Mouse (Mus musculus) erythroblast, embryonic 14.5 days (primary cell): ENCODE measurements around the gene Fam43b. TPM values are rescaled to one million over a fixed set of nuclear protein-coding genes. Genes with fewer than 3 reads are reported as not detected.

Experiments
- H3K27me3 ChIP-seq: 2 replicates; pipeline ENCODE4 v1.6.1; 2012; ENCODE audit warnings: inconsistent platforms; ENCODE audit not compliant: control insufficient read depth
- H3K36me3 ChIP-seq: 2 replicates; pipeline ENCODE4 v1.6.1; 2012; ENCODE audit warnings: mild to moderate bottlenecking, inconsistent platforms; ENCODE audit not compliant: control insufficient read depth
- H3K4me1 ChIP-seq: 2 replicates; pipeline ENCODE4 v1.6.1; 2012; ENCODE audit warnings: inconsistent platforms; ENCODE audit not compliant: control insufficient read depth
- H3K4me3 ChIP-seq: replicated peaks from 2 replicates; pipeline ENCODE3; 2012; ENCODE audit warnings: moderate library complexity, mild to moderate bottlenecking, inconsistent platforms
- H3K9me3 ChIP-seq: 2 replicates; pipeline ENCODE4 v1.6.1; 2012; ENCODE audit warnings: low read length, inconsistent platforms, mixed read lengths; ENCODE audit not compliant: control insufficient read depth
- GATA1 ChIP-seq: IDR thresholded peaks from 2 replicates; pipeline ENCODE4 v1.6.1; 2012; ENCODE audit warnings: low read length, inconsistent platforms, mixed read lengths
- TAL1 ChIP-seq: IDR thresholded peaks from 3 replicates; pipeline ENCODE4 v1.6.1; 2012; ENCODE audit warnings: low read length, inconsistent platforms, mixed read lengths
- polyA plus RNA-seq: library from polyadenylated mRNA; stranded (reverse); fragments of >175 nt; gene quantifications from 2 replicates; pipeline ENCODE4 v1.2.3, GENCODE M21; 2012

Gene Fam43b
- polyA plus RNA-seq, 1 experiment: not detected

DNA sequence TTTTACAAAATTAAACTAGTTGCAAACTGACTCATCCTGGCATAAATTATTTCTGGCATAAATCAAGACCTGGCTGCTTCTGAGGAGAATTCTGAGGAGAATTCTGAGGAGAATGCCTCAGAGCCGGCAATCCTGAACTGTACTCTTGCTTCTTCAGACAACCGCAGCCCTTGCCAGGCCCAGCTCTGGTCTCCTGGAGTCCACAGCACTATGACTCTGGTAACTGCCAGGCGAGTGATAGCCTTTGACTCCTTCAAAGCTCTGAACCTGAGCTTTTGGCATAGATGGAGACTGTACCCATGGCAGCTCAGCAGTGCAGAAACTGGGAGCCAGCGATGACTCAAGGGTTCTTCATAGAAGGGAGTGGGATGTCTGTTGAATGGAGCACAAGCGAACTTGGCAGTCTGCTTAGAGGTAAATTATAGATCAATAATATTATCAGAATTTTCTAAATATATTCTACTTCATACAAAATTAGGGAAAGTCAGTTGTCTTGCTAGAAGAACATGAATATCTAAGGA, 25.3 kb downstream of the Fam43b start:
- Histone ChIP-seq H3K4me1 (peaks cover 11% of the 10 kb centered on the region), H3K4me3 (no peak overlapping the region), H3K9me3 (no peaks in the 10 kb centered on the region), H3K27me3 (peaks cover 17% of the 10 kb centered on the region), H3K36me3 (no peaks in the 10 kb centered on the region)
- TF ChIP-seq GATA1: no peak
- no peak for TF ChIP-seq TAL1

DNA sequence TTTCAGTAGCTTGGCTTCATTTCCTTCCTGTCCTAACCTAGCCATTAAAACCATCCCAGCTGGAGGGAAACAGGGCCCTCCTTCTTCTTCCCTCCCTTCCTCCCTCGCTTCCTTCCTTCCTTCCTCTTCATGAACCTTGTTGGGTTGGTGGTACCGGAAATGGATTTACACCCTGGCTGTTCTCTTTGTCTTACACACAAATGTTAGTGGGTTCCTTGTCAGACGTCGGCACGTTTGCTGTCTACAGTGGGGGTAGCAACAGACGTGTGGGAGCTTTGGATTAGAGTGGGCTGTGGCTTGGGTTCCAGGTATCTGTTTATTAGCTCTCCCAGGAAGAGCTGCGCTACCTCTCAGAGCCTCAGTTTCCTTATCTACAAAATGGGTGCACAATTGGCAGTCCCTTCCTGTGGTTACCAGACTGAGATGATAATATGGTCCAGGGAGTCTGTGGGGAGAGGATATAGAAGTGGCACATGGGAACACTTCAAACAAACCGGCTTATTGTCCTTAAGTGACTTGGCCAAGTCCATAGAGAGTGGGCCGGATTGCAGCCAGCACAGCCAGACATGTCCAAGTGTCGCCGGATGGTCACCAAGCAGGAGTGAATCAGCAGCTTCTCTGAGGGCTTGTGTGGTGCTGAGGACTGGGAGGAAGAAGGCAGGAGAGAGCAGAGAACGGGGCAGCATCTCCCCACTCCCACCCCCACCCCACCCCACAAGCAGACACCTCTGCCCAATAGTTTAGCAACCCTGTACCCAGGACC, 27.6 kb downstream of the Fam43b start:
- Histone ChIP-seq H3K27me3 (peaks cover 20% of the 10 kb centered on the region), H3K36me3 (no peaks in the 10 kb centered on the region), H3K9me3 (no peaks in the 10 kb centered on the region), H3K4me3 (no peak overlapping the region), H3K4me1 (peaks cover 11% of the 10 kb centered on the region)
- no peak for TF ChIP-seq TAL1
- TF ChIP-seq GATA1: no peak

DNA sequence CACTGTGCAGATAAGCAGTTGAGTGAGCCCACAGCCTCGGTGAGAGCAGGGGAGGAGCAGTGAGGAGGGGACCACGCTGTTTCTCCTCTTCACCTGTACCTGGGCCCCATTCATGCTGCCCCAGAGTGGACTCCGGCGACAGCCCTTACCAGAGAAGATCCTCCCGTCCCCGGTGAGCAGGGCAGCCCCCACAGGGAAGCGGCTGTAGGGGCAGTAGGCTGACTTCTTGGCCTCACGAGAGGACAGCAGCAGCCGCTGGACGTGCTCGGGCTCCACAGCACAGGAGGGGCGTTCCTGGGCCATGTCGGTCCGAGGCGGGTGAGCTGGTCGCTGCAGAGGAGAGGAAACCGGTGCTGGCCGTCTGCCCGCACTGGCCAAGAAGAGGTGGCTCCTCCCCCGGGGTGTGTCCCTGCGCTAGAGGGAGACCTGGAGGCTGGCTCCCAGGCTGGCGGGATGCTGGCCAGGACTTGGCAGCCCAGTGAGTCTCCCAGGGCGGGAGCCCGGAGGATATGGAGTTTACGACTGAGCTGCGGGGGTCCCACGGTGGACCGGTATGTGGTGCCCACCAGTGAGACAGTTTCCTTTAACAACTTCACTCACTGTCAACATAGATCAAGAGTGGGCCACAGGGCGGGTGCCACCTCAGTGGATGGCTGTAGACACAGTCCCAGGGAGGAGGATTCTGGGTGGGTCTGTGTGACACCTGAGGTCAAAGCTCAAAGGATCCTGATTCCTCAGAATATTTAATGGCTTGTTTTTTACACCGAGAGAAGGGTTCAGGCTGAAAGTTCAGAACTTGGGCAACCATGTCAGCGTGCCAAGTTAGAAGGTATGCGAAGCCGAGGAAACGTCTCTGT, 28.5 kb downstream of the Fam43b start, which contains the start of gene Cda:
Gene Cda, minus strand, starts transcription at position 352 of the 857 bp plus-strand sequence.
- no peaks in the 10 kb centered on the region for H3K9me3 ChIP-seq
- peak within 1 kb of the TSS; percentile 52 for H3K4me3 ChIP-seq
- H3K4me1 ChIP-seq: peaks cover 11% of the 10 kb centered on the region
- H3K27me3 ChIP-seq: peaks cover 20% of the 10 kb centered on the region
- H3K36me3 ChIP-seq: no peaks in the 10 kb centered on the region
- TF ChIP-seq GATA1 (no peak), TAL1 (no peak)

DNA sequence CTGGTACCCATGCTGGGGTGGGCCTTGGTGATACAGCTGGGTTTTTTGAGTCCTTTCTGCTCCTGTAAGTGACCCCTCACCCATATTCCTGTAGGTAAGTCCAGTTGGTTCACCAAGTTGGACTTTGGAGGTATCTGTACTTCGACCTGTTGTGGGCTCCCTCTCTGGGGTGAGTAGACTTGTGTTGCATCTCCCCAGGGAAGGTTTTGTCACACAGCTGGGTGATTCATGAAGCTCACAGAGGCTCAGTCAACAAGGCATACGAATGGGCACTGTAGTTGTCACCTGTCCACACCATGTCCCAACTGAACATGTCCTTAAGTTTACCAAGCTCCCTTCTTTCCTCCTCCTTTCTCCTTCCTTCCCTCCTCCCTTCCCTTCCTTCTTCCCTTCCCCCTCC, 29.8 kb downstream of the Fam43b start:
- no peaks in the 10 kb centered on the region for H3K36me3 ChIP-seq
- no peak for TF ChIP-seq TAL1
- no peak for TF ChIP-seq GATA1
- peaks cover 23% of the 10 kb centered on the region for H3K27me3 ChIP-seq
- peaks cover 11% of the 10 kb centered on the region for H3K4me1 ChIP-seq
- no peak overlapping the region for H3K4me3 ChIP-seq
- H3K9me3 ChIP-seq: no peaks in the 10 kb centered on the region

DNA sequence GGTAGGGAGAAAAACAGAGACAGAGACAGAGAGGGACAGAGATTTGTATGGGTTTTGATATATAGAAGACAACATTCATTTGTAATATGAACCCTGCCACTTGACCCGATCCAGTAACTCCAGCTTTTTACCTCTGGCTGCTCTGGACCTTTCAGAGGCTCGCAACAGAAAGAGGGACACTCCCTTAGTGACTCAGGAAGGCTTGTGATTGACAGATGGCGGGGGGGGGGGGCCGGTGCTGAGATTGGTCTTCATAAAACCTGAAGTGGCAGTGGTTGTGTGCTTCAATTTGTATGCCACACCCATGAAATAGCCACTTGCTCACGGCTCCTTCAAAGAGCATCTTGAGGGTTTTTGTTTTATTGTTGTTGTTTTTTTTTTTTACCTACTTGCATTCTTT, 32.8 kb downstream of the Fam43b start:
- Histone ChIP-seq H3K36me3 (no peaks in the 10 kb centered on the region), H3K4me1 (peaks cover 11% of the 10 kb centered on the region), H3K9me3 (no peaks in the 10 kb centered on the region), H3K27me3 (peaks cover 29% of the 10 kb centered on the region), H3K4me3 (no peak overlapping the region)
- TF ChIP-seq TAL1 (no peak), GATA1 (no peak)

DNA sequence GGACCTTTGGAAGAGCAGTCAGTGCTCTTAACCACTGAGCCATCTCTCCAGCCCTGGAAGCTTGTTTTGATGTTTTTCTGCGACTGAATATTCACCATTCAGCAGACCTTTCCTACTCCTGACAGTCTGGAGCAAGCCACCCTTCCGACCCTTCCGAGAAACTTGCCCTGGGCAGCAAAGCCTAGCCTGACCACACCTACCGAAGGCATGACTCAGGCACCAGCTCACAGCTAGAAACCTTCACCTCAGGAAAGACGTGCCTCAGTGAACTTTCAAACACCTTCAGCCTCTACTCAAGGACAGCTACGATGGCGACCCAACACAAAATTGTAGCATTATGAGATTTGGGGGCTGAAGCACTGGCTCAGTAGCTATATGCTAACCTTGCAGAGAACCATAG, 33.4 kb downstream of the Fam43b start:
- H3K27me3 ChIP-seq: peaks cover 22% of the 10 kb centered on the region
- TF ChIP-seq GATA1 (no peak), TAL1 (no peak)
- no peak overlapping the region for H3K4me3 ChIP-seq
- peaks cover 8% of the 10 kb centered on the region for H3K4me1 ChIP-seq
- no peaks in the 10 kb centered on the region for H3K36me3 ChIP-seq
- no peaks in the 10 kb centered on the region for H3K9me3 ChIP-seq

DNA sequence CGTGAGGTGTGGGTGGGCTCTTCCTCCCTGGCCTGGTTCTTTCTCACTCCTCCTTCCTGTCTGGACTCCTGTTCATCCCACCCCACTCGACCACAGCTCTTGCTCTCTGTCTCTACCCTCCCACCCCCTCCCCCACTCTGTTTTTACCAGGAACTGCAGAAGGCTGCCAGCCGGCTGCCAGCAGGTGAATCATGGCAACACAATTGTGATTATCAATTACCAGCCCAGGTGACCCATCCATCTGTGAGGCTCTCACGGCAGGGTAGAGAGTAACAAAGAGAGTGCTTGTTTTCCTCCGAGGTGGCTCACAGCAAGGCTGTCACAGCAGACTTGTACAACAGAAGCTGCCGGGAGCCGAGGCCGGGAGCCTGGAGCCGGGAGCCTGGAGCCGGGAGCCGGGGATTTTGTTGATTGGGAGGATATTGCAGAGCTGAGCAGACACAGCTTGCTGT, 34.9 kb downstream of the Fam43b start:
- no peaks in the 10 kb centered on the region for H3K9me3 ChIP-seq
- H3K4me3 ChIP-seq: no peak overlapping the region
- peaks cover 14% of the 10 kb centered on the region for H3K27me3 ChIP-seq
- H3K36me3 ChIP-seq: no peaks in the 10 kb centered on the region
- H3K4me1 ChIP-seq: no peaks in the 10 kb centered on the region
- no peak for TF ChIP-seq TAL1
- no peak for TF ChIP-seq GATA1

DNA sequence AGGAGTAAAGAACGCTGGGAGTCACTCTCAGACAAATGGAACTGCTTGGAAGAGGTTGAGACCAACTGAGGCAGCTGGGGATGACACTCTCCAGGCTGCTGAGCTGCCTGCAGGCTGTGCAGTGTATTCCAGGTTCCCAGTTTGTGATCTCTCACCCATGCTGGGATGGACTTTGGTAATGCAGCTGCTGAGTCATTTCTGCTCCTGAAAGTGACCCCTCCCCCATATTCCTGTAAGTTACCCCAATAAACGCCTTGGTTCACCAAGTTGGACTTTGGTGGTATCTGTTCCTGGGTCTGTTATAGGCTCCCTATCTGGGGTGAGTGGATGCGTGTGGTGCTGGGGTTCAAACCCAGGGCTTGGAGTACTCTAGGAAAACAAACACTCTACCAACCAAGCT, 38.2 kb downstream of the Fam43b start:
- H3K4me1 ChIP-seq: no peaks in the 10 kb centered on the region
- no peaks in the 10 kb centered on the region for H3K36me3 ChIP-seq
- H3K9me3 ChIP-seq: no peaks in the 10 kb centered on the region
- H3K4me3 ChIP-seq: no peak overlapping the region
- TF ChIP-seq TAL1: no peak
- TF ChIP-seq GATA1: no peak
- H3K27me3 ChIP-seq: peaks cover 10% of the 10 kb centered on the region

DNA sequence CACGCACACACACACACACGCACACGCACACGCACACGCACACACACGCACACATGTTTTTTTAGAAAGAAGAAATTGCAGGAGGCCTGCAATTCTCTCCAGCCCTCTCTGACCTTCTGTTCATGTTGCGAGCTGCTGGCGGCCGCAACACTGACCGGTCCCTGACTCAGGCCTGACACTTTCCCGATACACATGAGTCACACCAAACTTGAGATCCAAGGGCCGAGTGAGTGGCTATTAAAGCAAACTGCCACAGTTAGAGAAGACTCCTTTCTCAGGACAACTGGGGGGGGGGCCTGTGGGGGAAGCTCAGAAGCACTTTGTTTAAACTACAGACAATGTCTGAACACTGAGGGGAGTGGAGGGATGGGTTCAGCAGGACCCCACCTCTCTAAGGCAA, 39.8 kb downstream of the Fam43b start:
- no peaks in the 10 kb centered on the region for H3K9me3 ChIP-seq
- H3K4me3 ChIP-seq: no peak overlapping the region
- no peaks in the 10 kb centered on the region for H3K36me3 ChIP-seq
- TF ChIP-seq GATA1 (no peak), TAL1 (no peak)
- H3K4me1 ChIP-seq: no peaks in the 10 kb centered on the region
- H3K27me3 ChIP-seq: peaks cover 7% of the 10 kb centered on the region
